Mouse (Mus musculus): Measurements from ENCODE around the gene BC034090.

BC034090 gene

DNA sequence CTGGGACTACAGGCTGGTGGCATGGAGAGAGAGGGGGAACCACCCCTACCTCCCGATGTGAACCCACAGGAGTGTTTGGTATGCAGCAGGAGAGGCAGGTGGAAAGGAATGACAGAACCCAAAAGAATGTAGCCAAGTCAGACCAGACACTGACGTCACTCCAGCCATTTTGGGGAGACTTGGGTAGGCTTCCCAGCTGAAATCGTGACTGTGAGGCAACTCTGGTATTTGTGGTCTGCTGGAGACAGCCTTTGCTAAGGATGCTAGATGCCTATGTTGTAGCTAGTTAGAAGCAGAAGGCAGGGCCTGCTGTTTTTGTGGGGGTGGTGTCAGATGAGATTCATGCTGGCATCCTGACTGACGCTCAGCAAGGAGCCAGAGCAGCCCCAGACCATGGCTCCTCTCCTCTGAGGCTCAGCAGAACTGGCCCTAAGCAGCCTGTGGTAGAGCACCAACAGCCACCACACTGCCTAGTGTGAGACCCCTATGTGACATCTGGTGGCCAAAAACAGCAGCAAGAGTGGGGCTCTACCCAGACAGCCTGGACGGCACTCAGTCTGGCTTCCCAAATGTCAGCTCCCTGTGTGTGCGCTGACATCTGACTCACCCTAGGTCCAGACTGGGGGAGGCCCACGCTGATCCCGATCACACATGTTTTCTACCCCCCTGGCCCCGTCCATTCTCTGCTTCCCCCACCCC is 29.0 kb downstream of the BC034090 start:
- DNase-seq: peak; percentile 61

- no peak for DNase-seq
Measured at GRCm38 (mm10) chr1:155213912-155214311, 30.3 kb downstream of the BC034090 start.

GRCm38 (mm10) chr1:155212936-155213774 is 31.1 kb downstream of the BC034090 start:
- DNase-seq: no peak

GRCm38 (mm10) chr1:155212493-155212892 is 31.8 kb downstream of the BC034090 start:
- no peak for DNase-seq

- DNase-seq: no peak
Measured at GRCm38 (mm10) chr1:155212081-155212480, 32.2 kb downstream of the BC034090 start.

- no peak for DNase-seq
Measured at GRCm38 (mm10) chr1:155211017-155211416, 33.2 kb downstream of the BC034090 start.

DNA sequence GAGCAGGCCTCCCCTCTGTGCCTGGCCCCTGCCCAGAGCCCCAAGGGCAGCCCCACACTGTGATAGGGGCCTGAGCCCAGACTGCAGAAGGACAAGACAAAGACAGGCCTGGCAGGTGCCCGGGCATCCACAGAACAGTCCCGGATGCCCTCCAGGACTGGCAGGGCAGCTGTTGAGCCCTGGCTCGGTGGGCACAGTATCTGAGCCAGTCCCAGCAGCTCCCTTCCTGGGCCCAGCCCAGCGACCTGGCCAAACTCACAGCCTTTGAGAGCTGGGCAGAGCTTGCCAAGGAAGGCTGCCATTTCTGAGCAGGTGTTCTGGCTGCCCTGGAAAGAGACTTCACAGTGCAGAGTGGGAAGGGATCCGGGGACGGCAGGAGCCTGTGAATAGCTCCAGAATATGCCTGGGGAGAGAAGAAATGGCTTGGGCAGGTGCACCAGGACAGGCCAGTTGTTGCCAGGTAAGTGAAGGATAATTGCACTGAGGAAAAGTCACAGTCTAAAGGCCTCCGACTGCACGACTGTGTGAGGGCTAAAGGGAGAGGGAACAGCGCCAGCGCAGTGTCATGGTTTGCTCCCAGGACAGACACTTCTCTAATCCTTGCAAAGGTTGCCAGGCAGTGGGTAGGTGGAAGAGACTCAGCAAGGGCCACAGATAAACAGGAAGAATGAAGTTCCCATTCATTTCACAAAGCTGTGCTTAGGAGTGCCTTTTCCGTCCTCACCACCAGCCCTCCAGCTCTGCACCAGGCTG is 34.1 kb downstream of the BC034090 start:
- DNase-seq: no peak

- no peak for DNase-seq
Measured at GRCm38 (mm10) chr1:155207859-155208258, 36.4 kb downstream of the BC034090 start.

DNA sequence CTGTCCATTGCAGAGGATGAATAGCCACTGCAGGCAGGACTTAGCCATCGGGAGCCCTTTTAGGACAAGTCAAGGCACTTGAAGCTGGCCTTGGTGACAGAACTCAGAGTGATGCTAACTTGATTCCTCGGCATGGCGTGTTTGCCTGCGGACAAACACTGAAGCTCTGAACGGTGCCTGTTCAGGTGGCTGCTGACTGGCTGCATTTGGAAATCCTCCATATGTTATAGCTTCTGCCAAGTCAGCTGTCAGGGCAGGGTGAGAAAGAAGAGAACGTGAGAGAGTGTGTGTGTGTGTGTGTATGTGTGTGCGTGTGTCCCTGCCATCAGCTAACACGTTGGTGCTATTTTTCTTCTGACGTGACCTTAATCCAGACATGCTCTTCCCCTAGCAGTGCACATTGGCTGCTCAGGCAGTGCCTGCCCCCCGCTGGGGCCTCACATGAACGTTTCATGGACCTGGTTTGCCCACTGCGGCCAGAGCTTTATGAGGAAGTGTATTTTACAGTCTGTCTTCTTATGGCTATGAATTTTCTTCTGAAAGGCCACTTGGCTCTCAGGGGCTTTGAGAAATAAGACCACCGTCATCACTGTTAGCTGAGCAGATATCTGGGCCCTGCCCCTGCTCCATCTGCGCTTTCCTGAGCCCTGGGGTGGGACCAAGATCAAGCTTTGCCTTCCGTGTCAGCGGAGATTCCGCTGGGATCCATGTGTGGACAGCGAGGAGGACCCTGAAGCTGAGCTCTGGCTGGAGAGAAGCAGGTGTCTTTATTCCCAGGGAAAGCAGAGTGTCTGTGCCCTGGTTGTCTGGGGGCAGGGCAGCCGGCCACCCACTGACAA is 38.2 kb downstream of the BC034090 start:
- DNase-seq: no peak

DNA sequence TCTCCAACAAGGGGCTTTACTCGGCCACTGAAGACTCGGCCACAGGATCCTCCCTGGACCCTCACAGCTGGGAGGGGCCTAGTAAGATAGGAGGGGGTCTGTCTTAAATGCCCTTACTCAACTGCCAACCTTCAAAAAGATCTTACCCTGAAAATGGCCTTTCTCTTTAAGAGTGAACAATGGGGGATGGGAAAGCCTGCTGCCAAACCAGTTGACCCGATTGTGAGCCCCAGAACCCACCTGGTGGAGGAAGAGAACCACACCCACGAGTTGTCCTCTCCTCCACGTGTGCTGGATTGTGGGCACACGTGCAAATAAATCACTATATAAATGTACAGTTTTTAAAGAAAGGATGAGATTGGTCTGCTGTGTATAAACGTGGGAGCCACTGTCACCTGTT is 38.9 kb downstream of the BC034090 start:
- DNase-seq: no peak

- no peak for DNase-seq
Measured at GRCm38 (mm10) chr1:155204560-155205162, 39.6 kb downstream of the BC034090 start.

- no peak for DNase-seq
Measured at GRCm38 (mm10) chr1:155203954-155204353, 40.3 kb downstream of the BC034090 start.

GRCm38 (mm10) chr1:155203101-155203500 is 41.1 kb downstream of the BC034090 start:
- no peak for DNase-seq

- no peak for DNase-seq
Measured at GRCm38 (mm10) chr1:155202472-155202871, 41.8 kb downstream of the BC034090 start.

GRCm38 (mm10) chr1:155201914-155202313 is 42.3 kb downstream of the BC034090 start:
- DNase-seq: no peak

GRCm38 (mm10) chr1:155201373-155201879 is 42.8 kb downstream of the BC034090 start:
- DNase-seq: peak; percentile 51

- no peak for DNase-seq
Measured at GRCm38 (mm10) chr1:155200967-155201366, 43.3 kb downstream of the BC034090 start.

- no peak for DNase-seq
Measured at GRCm38 (mm10) chr1:155199522-155199921, 44.7 kb downstream of the BC034090 start.

- DNase-seq: no peak
Measured at GRCm38 (mm10) chr1:155196691-155197090, 47.6 kb downstream of the BC034090 start.

- DNase-seq: no peak
Measured at GRCm38 (mm10) chr1:155192805-155193368, 51.4 kb downstream of the BC034090 start.

DNA sequence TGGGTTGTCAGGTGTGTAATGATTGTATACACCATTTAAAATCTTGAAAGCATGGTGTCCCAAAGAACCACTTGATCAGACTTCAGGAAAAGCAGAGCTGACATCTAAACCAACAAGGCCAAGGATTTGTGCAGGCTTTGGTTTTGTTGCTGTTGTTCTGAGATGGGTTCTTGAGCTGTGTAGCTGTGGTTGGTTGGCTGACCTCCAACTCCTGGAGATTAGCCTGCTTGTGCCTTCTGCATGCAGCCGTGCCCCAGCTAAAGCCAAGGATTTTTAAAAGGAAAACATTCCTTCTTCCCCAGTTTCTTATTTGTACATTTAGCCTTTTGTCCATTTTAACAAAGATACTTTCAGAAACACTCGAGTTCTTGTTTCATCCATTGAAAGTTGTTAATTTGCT is 52.6 kb downstream of the BC034090 start:
- no peak for DNase-seq

All from thymus, postnatal 25 days (tissue).